Mouse (Mus musculus): ENCODE data around the gene Cat. TPM values are rescaled to one million over a fixed set of nuclear protein-coding genes. Genes with fewer than 3 reads are reported as not detected.

Cat gene
- polyA plus RNA-seq, 1 experiment from 2014 or later, result 42.2 TPM

DNA sequence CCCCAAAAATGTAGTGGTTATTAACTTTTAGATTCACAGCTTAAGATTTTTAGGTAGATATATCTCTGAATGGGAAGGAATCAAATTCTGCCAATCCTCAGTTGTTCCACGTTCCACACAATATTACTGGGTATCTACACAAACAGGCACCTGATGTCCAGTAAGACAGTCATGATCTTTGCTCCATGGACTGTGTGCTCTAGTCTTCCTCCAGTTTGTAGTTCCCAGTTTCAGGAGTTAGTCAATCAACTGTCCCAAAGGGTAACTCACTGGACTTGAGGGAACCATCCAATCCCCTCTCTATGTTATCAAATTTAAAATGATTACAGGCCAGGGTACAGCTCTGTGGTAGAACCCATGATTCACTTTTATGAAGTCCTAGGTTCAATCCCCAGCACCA lies 26.7 kb upstream of the Cat start:
- DNase-seq (ENCODE audit: low spot score), result no peak
- Histone ChIP-seq H3K9ac (ENCODE audit: low read length) (no peak overlapping the region), H3K4me2 (replicated peaks; ENCODE audit: low read depth) (no peak overlapping the region), H3K9me3 (ENCODE audit: control insufficient read depth, low read length) (no peaks in the 10 kb centered on the region), H3K27ac (replicated peaks) (no peak overlapping the region), H3K27me3 (ENCODE audit: control insufficient read depth, insufficient read depth, low read length) (no peaks in the 10 kb centered on the region), H3K36me3 (ENCODE audit: control insufficient read depth, insufficient read depth, low read length) (no peaks in the 10 kb centered on the region), H3K4me1 (replicated peaks; ENCODE audit: control insufficient read depth, insufficient read depth) (no peaks in the 10 kb centered on the region), H3K4me3 (ENCODE audit: low read depth, low read length) (no peak overlapping the region)
- TF ChIP-seq EP300 (optimal IDR thresholded peaks at IDR 0.05), result no peak
- no peak for TF ChIP-seq CTCF (IDR thresholded peaks at IDR 0.05; ENCODE audit: low read depth)
- ATAC-seq (ENCODE audit: low FRiP score, low TSS enrichment), result no peak
- 94% methylated on average over 1 of the region's 1 CpGs for WGBS

DNA sequence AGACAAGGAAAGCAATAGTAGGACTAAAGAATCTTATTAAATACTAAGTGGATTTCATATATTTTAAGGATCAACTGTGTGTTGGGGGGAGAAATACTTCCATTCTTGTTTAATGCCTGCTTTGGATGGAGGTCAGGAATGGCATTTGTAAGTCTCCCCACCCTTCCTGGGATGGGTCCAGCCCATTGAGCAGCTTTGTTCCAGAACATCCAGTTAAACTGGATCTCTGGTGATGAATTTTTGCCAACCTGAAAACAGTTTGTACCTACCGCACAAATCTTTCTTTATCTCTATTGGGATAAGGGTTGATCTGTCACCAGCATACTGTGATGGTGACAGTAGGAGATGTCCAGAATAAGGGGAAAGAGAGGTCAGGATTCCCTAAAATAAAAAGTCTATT lies 26.1 kb upstream of the Cat start:
- H3K27ac ChIP-seq (replicated peaks), result no peak overlapping the region
- no peaks in the 10 kb centered on the region for H3K4me1 ChIP-seq (replicated peaks; ENCODE audit: control insufficient read depth, insufficient read depth)
- H3K27me3 ChIP-seq (ENCODE audit: control insufficient read depth, insufficient read depth, low read length), result no peaks in the 10 kb centered on the region
- no peak overlapping the region for H3K9ac ChIP-seq (ENCODE audit: low read length)
- H3K4me3 ChIP-seq (ENCODE audit: low read depth, low read length), result no peak overlapping the region
- no peaks in the 10 kb centered on the region for H3K36me3 ChIP-seq (ENCODE audit: control insufficient read depth, insufficient read depth, low read length)
- 74% methylated on average over 1 of the region's 1 CpGs for WGBS
- ATAC-seq (ENCODE audit: low FRiP score, low TSS enrichment) (no peak), DNase-seq (ENCODE audit: low spot score) (no peak)
- TF ChIP-seq CTCF (IDR thresholded peaks at IDR 0.05; ENCODE audit: low read depth), result no peak
- TF ChIP-seq EP300 (optimal IDR thresholded peaks at IDR 0.05), result peak; percentile 58
- H3K4me2 ChIP-seq (replicated peaks; ENCODE audit: low read depth), result no peak overlapping the region
- H3K9me3 ChIP-seq (ENCODE audit: control insufficient read depth, low read length), result no peaks in the 10 kb centered on the region

DNA sequence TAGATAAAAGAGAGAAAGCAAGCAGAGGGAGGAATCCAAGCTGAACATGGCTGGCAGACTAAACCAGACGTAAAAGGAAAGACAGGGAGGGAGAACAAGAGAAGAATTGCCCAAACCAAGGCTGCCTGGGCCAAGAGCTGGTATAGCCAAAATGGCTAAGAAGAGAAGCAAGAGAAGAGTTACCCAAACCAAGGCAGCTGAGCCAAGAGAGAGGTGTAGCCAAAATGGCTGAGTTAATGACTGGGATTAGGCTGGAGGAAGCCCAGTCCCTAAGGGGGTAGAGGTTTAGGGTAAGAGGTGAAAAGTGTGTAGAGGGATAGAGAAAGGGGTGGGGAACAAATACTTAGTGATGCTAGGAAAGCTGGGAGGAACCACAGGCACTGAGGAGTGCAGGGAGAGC lies 22.7 kb upstream of the Cat start:
- no peaks in the 10 kb centered on the region for H3K36me3 ChIP-seq (ENCODE audit: control insufficient read depth, insufficient read depth, low read length)
- ATAC-seq (ENCODE audit: low FRiP score, low TSS enrichment) (no peak), DNase-seq (ENCODE audit: low spot score) (no peak)
- H3K9me3 ChIP-seq (ENCODE audit: control insufficient read depth, low read length), result no peaks in the 10 kb centered on the region
- no peak overlapping the region for H3K4me2 ChIP-seq (replicated peaks; ENCODE audit: low read depth)
- 100% methylated on average over 1 of the region's 1 CpGs for WGBS
- no peak overlapping the region for H3K4me3 ChIP-seq (ENCODE audit: low read depth, low read length)
- H3K27ac ChIP-seq (replicated peaks), result no peak overlapping the region
- TF ChIP-seq CTCF (IDR thresholded peaks at IDR 0.05; ENCODE audit: low read depth), result no peak
- no peak for TF ChIP-seq EP300 (optimal IDR thresholded peaks at IDR 0.05)
- H3K9ac ChIP-seq (ENCODE audit: low read length), result no peak overlapping the region
- H3K4me1 ChIP-seq (replicated peaks; ENCODE audit: control insufficient read depth, insufficient read depth), result no peaks in the 10 kb centered on the region
- H3K27me3 ChIP-seq (ENCODE audit: control insufficient read depth, insufficient read depth, low read length), result no peaks in the 10 kb centered on the region

DNA sequence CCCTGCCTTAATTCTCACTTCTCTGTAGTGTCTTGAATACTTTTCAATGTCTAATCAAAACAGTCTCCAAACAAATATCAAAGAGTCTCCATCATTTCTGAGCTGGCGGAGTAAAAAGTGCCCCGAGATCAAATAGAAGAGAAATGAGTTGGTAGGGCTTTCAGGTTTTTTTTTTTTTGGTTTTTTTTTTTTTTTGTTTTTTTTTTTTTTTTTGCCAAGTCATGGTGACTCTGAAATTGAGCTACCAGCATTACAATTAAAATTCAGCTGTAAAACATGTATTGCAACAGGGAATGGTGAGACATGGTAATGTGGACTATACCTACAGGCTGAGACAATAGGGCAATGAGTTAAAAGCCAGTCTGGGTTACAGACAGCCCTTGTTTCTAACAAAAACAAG lies 21.0 kb upstream of the Cat start:
- Histone ChIP-seq H3K27me3 (ENCODE audit: control insufficient read depth, insufficient read depth, low read length) (no peaks in the 10 kb centered on the region), H3K9me3 (ENCODE audit: control insufficient read depth, low read length) (no peaks in the 10 kb centered on the region), H3K4me3 (ENCODE audit: low read depth, low read length) (no peak overlapping the region), H3K9ac (ENCODE audit: low read length) (no peak overlapping the region), H3K27ac (replicated peaks) (no peak overlapping the region), H3K4me1 (replicated peaks; ENCODE audit: control insufficient read depth, insufficient read depth) (no peaks in the 10 kb centered on the region), H3K36me3 (ENCODE audit: control insufficient read depth, insufficient read depth, low read length) (no peaks in the 10 kb centered on the region), H3K4me2 (replicated peaks; ENCODE audit: low read depth) (no peak overlapping the region)
- DNase-seq (ENCODE audit: low spot score) (no peak), ATAC-seq (ENCODE audit: low FRiP score, low TSS enrichment) (no peak)
- TF ChIP-seq EP300 (optimal IDR thresholded peaks at IDR 0.05) (no peak), CTCF (IDR thresholded peaks at IDR 0.05; ENCODE audit: low read depth) (no peak)
- WGBS, result 98% methylated on average over 2 of the region's 2 CpGs

DNA sequence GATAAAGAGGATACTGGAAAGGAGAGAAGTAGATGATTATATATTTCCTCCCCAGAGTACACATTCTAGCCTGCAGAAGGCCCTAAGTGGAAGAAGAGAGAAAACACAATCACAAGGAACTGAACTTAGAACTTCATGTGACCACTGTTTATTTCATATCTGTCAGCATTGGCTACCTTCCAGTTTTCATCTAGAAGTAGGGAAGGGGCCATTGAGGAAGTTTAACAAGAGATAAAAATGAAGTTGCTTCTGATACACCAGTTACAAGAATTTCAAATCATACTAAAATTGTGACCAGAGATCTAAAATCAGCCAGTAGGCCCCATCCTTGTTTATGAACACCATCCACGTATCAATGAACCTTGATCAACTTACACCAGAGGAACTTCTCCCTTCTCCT lies 19.5 kb upstream of the Cat start:
- Histone ChIP-seq H3K27ac (replicated peaks) (no peak overlapping the region), H3K27me3 (ENCODE audit: control insufficient read depth, insufficient read depth, low read length) (no peaks in the 10 kb centered on the region), H3K4me2 (replicated peaks; ENCODE audit: low read depth) (no peak overlapping the region), H3K9me3 (ENCODE audit: control insufficient read depth, low read length) (no peaks in the 10 kb centered on the region), H3K36me3 (ENCODE audit: control insufficient read depth, insufficient read depth, low read length) (no peaks in the 10 kb centered on the region), H3K4me3 (ENCODE audit: low read depth, low read length) (no peak overlapping the region), H3K4me1 (replicated peaks; ENCODE audit: control insufficient read depth, insufficient read depth) (no peaks in the 10 kb centered on the region), H3K9ac (ENCODE audit: low read length) (no peak overlapping the region)
- DNase-seq (ENCODE audit: low spot score), result no peak
- ATAC-seq (ENCODE audit: low FRiP score, low TSS enrichment), result no peak
- WGBS, result 87% methylated on average over 1 of the region's 1 CpGs
- TF ChIP-seq CTCF (IDR thresholded peaks at IDR 0.05; ENCODE audit: low read depth) (no peak), EP300 (optimal IDR thresholded peaks at IDR 0.05) (no peak)

DNA sequence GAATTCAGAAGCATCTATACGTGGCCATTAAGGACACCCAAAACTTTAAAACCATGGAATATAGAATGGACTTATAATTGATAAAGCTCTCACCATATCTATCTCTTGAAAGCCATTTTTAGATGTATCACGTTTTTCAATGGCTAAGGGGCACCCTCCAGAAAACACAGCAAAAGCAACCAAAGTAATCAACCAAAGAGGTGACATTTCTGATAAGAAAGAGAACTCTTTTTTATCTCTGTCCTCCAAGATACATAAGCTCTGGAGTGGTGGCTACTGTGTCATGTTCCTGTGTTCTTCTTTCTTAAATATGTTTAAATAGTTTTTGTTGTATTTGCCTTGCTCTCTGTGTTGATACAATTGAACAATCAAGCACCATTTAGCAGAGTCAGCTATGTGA lies 15.8 kb upstream of the Cat start:
- no peaks in the 10 kb centered on the region for H3K36me3 ChIP-seq (ENCODE audit: control insufficient read depth, insufficient read depth, low read length)
- H3K9ac ChIP-seq (ENCODE audit: low read length), result no peak overlapping the region
- 59% methylated on average over 2 of the region's 2 CpGs for WGBS
- TF ChIP-seq EP300 (optimal IDR thresholded peaks at IDR 0.05) (no peak), CTCF (IDR thresholded peaks at IDR 0.05; ENCODE audit: low read depth) (no peak)
- H3K27ac ChIP-seq (replicated peaks), result no peak overlapping the region
- H3K27me3 ChIP-seq (ENCODE audit: control insufficient read depth, insufficient read depth, low read length), result no peaks in the 10 kb centered on the region
- H3K4me1 ChIP-seq (replicated peaks; ENCODE audit: control insufficient read depth, insufficient read depth), result no peaks in the 10 kb centered on the region
- no peak overlapping the region for H3K4me3 ChIP-seq (ENCODE audit: low read depth, low read length)
- DNase-seq (ENCODE audit: low spot score), result no peak
- no peak for ATAC-seq (ENCODE audit: low FRiP score, low TSS enrichment)
- no peaks in the 10 kb centered on the region for H3K9me3 ChIP-seq (ENCODE audit: control insufficient read depth, low read length)
- H3K4me2 ChIP-seq (replicated peaks; ENCODE audit: low read depth), result no peak overlapping the region
